8 mouse cellular contexts compared by ENCODE assay signal in the genomic region with DNA sequence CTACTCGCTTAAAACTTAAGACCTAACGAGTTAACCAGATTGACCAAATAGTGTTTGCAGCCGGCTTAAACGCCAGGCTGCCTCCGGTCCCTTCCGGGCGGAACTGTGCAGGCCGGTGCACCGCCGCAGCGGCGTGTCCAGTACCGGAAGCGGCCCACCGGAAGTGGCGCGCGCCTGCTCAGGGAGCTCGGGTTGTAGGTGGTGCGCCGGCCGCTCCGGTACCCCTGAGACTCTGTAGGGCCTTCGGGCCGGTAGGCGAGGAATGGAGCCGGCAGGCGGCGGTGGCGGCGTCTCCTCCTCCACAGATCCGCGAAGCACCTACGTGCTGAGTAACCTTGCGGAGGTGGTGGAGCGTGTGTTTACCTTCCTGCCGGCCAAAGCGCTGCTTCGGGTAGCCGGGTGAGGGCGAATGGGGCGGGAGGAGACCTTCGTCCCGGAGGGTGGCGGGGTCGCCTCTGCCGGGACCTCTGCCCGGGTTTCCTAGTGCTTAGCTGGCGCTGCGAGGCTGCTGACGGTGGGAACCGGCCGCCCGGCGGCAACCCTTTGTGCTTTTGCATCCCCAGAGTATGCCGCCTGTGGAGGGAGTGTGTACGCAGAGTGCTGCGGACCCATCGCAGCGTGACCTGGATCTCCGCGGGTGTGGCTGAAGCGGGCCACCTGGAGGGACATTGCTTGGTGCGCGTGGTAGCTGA. TPM values are rescaled to one million over a fixed set of nuclear protein-coding genes. Genes with fewer than 3 reads are reported as not detected.
A peak's percentile ranks its signal among the peaks of the same experiment; 100 is the strongest.
DNase-seq lines count a peak whose midpoint lies in the region; ATAC-seq lines count a peak whose summit lies in the region.

A gene (plus strand): TSS at position 136 of the 692 bp plus-strand sequence.

- H3K4me1 ChIP-seq in intestine, embryonic 14.5 days (replicated peaks; ENCODE audit: control insufficient read depth, insufficient read depth, low read length) = peaks cover 6% of the 10 kb centered on the region
- H3K4me1 ChIP-seq in midbrain, embryonic 10.5 days = peaks cover 29% of the 10 kb centered on the region

- H3K9me3 ChIP-seq in intestine, embryonic 14.5 days (ENCODE audit: control insufficient read depth, low read length) = no peaks in the 10 kb centered on the region
- H3K9me3 ChIP-seq in midbrain, embryonic 10.5 days (replicated peaks) = no peaks in the 10 kb centered on the region

- peak within 1 kb of the TSS; percentile 87 for H3K9ac ChIP-seq in intestine, embryonic 14.5 days (ENCODE audit: low read length)

- peak within 1 kb of the TSS; percentile 80 for H3K4me2 ChIP-seq in intestine, embryonic 14.5 days (ENCODE audit: low read length)

- H3K4me3 ChIP-seq in intestine, embryonic 14.5 days (ENCODE audit: low read depth, low read length) = peak within 1 kb of the TSS; percentile 83
- peak within 1 kb of the TSS; percentile 90 for H3K4me3 ChIP-seq in midbrain, embryonic 10.5 days

- ATAC-seq in intestine, embryonic 14.5 days (replicated peaks; ENCODE audit: low FRiP score, low TSS enrichment, low read depth) = peak; percentile 99

- peak within 1 kb of the TSS; percentile 86 for H3K27ac ChIP-seq in intestine, embryonic 14.5 days (ENCODE audit: low read depth)
- peak within 1 kb of the TSS; percentile 95 for H3K27ac ChIP-seq in midbrain, embryonic 10.5 days (replicated peaks)

- DNase-seq in adrenal gland, postnatal 10 days = peak; percentile 95
- peak; percentile 81 for DNase-seq in embryo, embryonic 11.5 days (ENCODE audit: low read depth, low spot score)
- DNase-seq in gastrocnemius, postnatal 36 days = peak; percentile 78 to 79
- DNase-seq in intestine, embryonic 14.5 days (ENCODE audit: low spot score) = peak; percentile 90
- peak; percentile 85 to 88 for DNase-seq in left cerebral cortex, postnatal 36 days (ENCODE audit: low spot score in 2 of 2)
- DNase-seq in midbrain, embryonic 10.5 days (ENCODE audit: low spot score) = peak; percentile 92
- peak; percentile 74 to 77 for DNase-seq in right cerebral cortex, postnatal 36 days (ENCODE audit: low spot score in 2 of 2)
- peak; percentile 82 to 88 for DNase-seq in urinary bladder, postnatal 4 days (ENCODE audit: low spot score in 2 of 2)

- intact Hi-C loops in gastrocnemius, postnatal 36 days (cut with DNase I) = no loop called here
- intact Hi-C loops in left cerebral cortex, postnatal 36 days (cut with DNase I) = no loop called here

- under 1% methylated on average over 62 of the region's 65 CpGs for WGBS in intestine, embryonic 14.5 days
- WGBS in midbrain, embryonic 10.5 days = under 1% methylated on average over 65 of the region's 65 CpGs

- H3K36me3 ChIP-seq in intestine, embryonic 14.5 days (ENCODE audit: control insufficient read depth, insufficient read depth, low read length) = peaks cover 23% of the 10 kb centered on the region
- peaks cover 27% of the 10 kb centered on the region for H3K36me3 ChIP-seq in midbrain, embryonic 10.5 days

- H3K27me3 ChIP-seq in intestine, embryonic 14.5 days (replicated peaks; ENCODE audit: control insufficient read depth, insufficient read depth, low read length) = no peaks in the 10 kb centered on the region
- no peaks in the 10 kb centered on the region for H3K27me3 ChIP-seq in midbrain, embryonic 10.5 days (ENCODE audit: low read depth, poor library complexity, severe bottlenecking)

RNA-seq across cellular contexts. Expression of the gene that starts here (rescaled TPM):
- 10 to 100 TPM; 29.6 to 32.2 TPM for total RNA-seq in adrenal gland, postnatal 10 days (2021)
- total RNA-seq in gastrocnemius, postnatal 36 days (2021) = 10 to 100 TPM; 18.0 to 18.8 TPM
- polyA plus RNA-seq in intestine, embryonic 14.5 days (2014; fragmentation: Nextera tagmentation; extraction: Ambion mirVana) = 57.5 and 63.0 TPM in 2 replicates
- 10 to 100 TPM; 40.5 to 41.7 TPM for total RNA-seq in left cerebral cortex, postnatal 36 days (2021)
- polyA plus RNA-seq in midbrain, embryonic 10.5 days (2016; fragmentation: Nextera tagmentation; extraction: Ambion mirVana) = 84.1 and 86.9 TPM in 2 replicates

Comparison
In these comparisons a context has a peak if more than half of its experiments do, and no peak if none do; other contexts are left out.
1. Peak in every context shown above with its lines: DNase-seq, ATAC-seq, H3K4me3 ChIP-seq and H3K27ac ChIP-seq.